Mouse (Mus musculus) right cerebral cortex, postnatal 36 days (tissue): Measurements from ENCODE around the gene Smchd1.
"Not testable (repeated sequence)": the region's sequence is repeated elsewhere in the genome, so short reads cannot be mapped to it uniquely, and the experiment has no call there.

ENCODE experiments used
- DNase-seq, 2 experiments: peaks; one replicate each; pipeline ENCODE4 v3.0.0; 2022; ENCODE audit warnings: low spot score in 2 of 2, mixed read lengths in 1 of 2

Smchd1 gene

DNA sequence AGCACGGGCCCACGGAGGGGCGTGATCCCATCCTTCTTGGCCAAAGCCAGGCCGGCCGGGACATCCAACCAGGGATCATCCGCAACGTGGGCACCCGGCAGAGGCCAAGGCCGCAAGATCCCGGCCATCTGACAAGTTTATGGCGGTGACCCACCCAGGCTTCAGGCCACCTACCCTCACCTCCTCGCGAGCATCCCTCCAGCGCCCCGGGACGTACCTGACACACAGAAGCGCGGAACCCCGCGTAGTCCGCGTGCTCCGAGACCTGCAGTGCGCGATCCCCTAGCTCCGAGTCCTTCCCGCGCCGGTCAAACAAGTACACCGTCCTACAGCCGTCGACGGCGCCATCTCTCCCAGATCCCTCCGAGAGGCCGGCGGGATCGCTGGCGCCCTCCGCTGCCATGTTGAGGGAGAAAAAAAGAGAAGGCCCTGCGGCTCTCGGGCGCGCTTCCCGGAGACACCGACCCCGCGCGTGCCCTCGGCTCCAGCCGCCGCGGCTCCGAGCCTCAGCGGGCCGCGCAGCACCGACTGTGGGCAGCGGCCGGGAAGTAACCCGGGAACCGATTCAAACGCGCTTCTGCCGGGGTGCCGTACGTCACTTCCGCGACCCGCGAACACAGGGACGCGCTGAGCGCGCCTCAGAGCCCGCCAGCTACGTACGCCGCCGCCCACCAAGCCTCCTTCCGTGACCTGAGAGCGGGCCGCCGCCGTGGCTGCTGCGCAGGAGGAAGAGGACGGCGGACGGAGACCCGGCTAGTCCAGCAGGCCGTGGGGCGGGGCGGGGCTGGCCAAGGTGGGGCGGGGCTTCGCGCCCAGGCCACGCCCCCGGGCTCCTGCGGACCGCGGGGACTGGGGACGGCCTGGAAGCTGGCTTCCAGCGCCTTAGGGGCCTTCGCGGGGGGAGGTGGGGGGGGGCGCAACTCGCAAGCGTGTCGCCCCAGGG is at the start of gene Smchd1:
Smchd1 (minus strand) TSS at position 582 of the 943 bp plus-strand sequence.
- peak; percentile 88 to 93 for DNase-seq

- no peak for DNase-seq
These were observed 35.2 kb upstream of the Smchd1 start for GRCm38 (mm10) chr17:71510297-71510696.

- no peak for DNase-seq
These were observed 31.7 kb upstream of the Smchd1 start for GRCm38 (mm10) chr17:71506832-71507231.

- DNase-seq: no peak
These were observed 20.6 kb upstream of the Smchd1 start for GRCm38 (mm10) chr17:71495784-71496183.

- DNase-seq: no peak
These were observed 16.2 kb upstream of the Smchd1 start for GRCm38 (mm10) chr17:71491332-71491686.

DNA sequence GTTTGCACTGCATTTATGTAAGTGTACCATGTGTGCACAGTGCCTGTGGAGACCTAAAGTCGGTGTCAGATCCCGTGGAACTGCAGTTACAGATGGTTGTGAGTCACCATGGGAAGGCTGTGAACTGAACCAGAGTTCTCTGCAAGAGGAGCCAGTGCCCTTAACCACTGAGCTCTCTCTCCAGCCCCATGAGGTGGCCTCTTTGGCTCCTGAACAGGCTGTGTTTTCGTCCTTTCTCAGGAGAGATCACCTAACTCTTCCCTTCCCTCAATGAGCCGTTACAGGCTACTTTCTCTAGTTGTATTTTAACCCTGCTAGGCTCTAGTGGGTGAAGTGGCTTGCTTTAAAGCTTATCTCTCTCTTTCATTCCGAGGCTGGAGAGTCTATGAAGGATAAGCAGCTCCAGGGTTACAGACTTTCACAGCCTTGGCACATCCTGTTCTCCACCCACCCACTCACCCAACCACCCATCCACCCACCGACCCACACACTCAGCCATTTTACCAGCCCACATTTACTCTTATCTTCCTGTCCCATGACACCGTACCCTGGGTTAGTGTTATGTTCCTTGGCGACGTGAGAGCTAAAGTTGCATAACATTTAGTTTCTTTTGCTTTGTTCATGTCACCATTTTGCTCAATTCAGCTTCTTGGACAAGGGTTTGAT is 15.7 kb upstream of the Smchd1 start:
- DNase-seq: no peak

- DNase-seq: no peak
These were observed 14.7 kb upstream of the Smchd1 start for GRCm38 (mm10) chr17:71489703-71490461.

GRCm38 (mm10) chr17:71486231-71486851 is 11.2 kb upstream of the Smchd1 start:
- DNase-seq: no peak

GRCm38 (mm10) chr17:71485791-71486230 is 10.7 kb upstream of the Smchd1 start:
- no peak for DNase-seq

DNA sequence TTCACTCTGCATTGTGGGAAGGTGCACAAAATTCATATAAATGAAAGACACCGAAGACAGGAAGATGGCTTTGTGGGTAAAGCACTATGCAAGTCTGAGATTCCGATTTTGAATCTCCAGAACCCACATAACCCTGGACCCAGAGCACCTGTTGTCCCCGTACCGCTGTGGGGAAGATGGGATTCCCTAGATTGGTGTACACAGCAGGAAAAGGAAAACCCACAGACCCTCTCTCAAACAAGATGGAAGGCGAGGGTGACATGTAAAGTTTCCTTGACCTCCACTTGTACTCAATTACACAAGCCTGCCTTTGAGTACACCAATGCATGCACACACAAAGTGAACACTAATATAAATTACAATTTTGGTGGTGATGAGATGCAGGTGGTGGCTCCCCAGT is 9.6 kb upstream of the Smchd1 start:
- no peak for DNase-seq

- no peak for DNase-seq
These were observed 8.4 kb upstream of the Smchd1 start for GRCm38 (mm10) chr17:71483418-71484060.

- no peak for DNase-seq
These were observed 4.3 kb upstream of the Smchd1 start for GRCm38 (mm10) chr17:71479381-71479901.

DNA sequence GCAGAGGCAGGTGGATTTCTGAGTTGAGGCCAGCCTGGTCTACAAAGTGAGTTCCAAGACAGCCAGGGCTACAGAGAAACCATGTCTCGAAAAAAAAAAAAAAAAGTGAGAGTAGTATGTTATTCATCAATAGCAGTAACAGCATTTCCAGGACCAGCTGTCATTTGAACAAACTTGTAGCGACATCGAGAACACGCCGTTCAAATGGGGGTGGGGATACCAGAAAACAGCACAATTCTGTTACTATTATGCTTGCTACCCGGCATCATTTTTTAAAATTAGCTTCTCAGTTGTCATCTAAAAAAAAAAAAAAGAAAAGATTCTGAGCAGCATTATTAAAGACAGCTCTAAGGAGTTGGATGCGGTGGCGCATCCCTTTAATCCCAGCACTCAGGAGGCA is 2.3 kb upstream of the Smchd1 start:
- DNase-seq: no peak

DNA sequence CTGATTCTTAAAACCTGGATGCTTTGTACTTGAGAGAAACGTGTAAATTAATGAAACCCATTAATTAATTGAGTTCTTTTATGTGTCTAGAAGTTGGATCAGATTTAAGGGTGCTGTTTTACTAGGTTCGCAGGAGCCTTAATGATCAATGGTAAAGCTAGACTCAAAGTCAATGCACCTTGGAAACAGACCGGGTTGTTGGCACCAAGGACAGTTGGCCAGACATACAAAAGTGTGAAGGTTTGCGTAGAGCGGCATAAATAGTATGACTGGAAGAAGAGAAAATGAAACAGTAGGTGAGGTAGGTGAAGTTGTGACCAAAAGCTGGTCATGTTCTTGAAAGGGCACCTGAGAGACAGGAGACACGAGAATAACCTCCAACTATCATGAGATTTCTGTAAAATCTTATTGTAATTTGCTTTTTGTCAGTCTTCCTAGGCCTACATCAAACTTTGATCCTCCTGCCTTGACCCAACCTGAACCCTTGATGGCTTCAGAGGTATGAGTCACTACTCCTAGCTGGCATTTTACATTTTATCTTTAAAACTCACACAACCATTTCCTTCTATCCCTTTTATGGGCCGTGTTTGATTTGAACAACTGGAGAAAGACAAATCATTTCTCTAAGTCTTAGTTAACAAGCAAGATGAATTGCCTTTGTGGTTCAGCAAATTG is 1.3 kb upstream of the Smchd1 start:
- no peak for DNase-seq

GRCm38 (mm10) chr17:71475705-71476089 is 554 bp upstream of the Smchd1 start:
- DNase-seq: peak; percentile 52 to 68

- DNase-seq: no peak
These were observed 1.0 kb downstream of the Smchd1 start for GRCm38 (mm10) chr17:71474128-71474527.

GRCm38 (mm10) chr17:71471261-71471660 is 3.9 kb downstream of the Smchd1 start:
- DNase-seq: no peak

DNA sequence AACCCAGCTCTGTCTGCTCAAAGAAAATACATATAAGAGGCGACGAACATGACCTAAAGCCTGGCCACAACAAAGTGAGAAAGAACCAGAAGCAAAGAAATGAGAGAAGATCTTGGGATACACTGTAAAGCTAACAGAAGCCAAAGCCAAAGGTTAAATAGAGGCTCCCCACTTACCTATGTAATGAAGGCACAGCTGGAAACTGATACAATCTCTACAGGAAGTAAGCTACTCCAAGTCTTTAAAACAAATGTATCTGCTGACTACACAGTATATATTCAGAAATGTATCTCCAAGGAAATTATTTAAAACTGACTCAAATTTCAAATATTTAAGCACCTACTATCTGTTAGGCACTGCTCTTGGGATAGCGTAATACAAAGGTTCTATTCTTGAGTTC is 14.8 kb downstream of the Smchd1 start:
- no peak for DNase-seq

DNA sequence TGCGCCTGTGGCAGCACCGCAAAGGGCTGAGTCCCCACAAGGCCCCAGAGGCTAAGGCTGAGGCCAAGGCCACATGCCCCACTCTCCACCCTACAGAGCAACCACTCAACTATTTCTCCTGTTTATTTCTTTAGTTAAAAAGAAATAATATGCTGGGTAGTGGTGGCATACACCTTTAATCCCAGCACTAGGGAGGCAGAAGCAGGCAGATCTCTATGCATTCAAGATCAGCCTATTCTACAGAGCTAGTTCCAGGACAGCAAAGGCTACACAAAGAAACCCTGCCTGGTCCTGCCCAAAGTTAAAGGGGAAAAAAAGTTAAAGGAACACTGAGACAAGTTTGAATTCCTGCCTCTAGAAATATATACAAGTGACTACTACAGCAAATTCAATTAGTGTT is 15.3 kb downstream of the Smchd1 start, which contains the start of gene Gm4707:
Gm4707 (minus strand) TSS at position 101 of the 400 bp plus-strand sequence.
- DNase-seq: no peak

DNA sequence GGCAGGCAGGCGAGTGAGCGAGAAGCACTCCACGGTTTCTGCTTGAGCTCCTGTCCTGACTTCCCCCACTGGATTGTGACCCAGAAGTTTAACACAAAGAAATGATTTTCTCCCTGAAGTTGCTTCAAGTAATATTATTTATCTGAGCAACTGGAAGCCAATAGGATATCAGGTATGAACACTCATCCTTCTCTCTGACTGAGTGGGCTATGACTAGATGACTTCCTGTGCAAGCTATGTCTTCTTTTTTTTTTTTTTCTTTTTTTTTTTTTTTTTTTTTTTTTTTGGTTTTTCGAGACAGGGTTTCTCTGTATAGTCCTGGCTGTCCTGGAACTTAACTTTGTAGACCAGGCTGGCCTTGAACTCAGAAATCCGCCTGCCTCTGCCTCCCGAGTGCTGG is 17.8 kb downstream of the Smchd1 start:
- not testable (repeated sequence) for DNase-seq
